Mouse (Mus musculus) urinary bladder, postnatal 25 days (tissue): ENCODE measurements around the gene Alk.

ENCODE experiments used
- DNase-seq: peaks from one replicate; pipeline ENCODE4 v3.0.0; 2022; ENCODE audit warnings: low spot score

Gene Alk

GRCm38 (mm10) chr17:72132140-72132911, 472.1 kb downstream of the Alk start:
- DNase-seq = no peak

- DNase-seq = no peak
Observed at GRCm38 (mm10) chr17:72121660-72122059, 482.8 kb downstream of the Alk start.

GRCm38 (mm10) chr17:72120278-72120677, 484.1 kb downstream of the Alk start:
- DNase-seq = no peak

- DNase-seq = no peak
Observed at GRCm38 (mm10) chr17:72118376-72118775, 486.1 kb downstream of the Alk start.

GRCm38 (mm10) chr17:72115271-72115944, 489.0 kb downstream of the Alk start:
- DNase-seq = no peak

- DNase-seq = no peak
Observed at GRCm38 (mm10) chr17:72112004-72112403, 492.4 kb downstream of the Alk start.

- no peak for DNase-seq
Observed at GRCm38 (mm10) chr17:72111528-72111927, 492.9 kb downstream of the Alk start.

GRCm38 (mm10) chr17:72087261-72087703, 517.1 kb downstream of the Alk start:
- DNase-seq = no peak

GRCm38 (mm10) chr17:72081396-72081795, 523.0 kb downstream of the Alk start:
- no peak for DNase-seq

GRCm38 (mm10) chr17:72076306-72076921, 528.0 kb downstream of the Alk start:
- DNase-seq = no peak

GRCm38 (mm10) chr17:72071871-72072270, 532.6 kb downstream of the Alk start:
- no peak for DNase-seq

- DNase-seq = no peak
Observed at GRCm38 (mm10) chr17:72068176-72068575, 536.3 kb downstream of the Alk start.

GRCm38 (mm10) chr17:72062978-72063377, 541.4 kb downstream of the Alk start:
- no peak for DNase-seq

GRCm38 (mm10) chr17:72059312-72059711, 545.1 kb downstream of the Alk start:
- DNase-seq = no peak

GRCm38 (mm10) chr17:72045671-72046070, 558.8 kb downstream of the Alk start:
- DNase-seq = no peak

- no peak for DNase-seq
Observed at GRCm38 (mm10) chr17:72043667-72044390, 560.6 kb downstream of the Alk start.

- DNase-seq = no peak
Observed at GRCm38 (mm10) chr17:72043001-72043666, 561.3 kb downstream of the Alk start.

- DNase-seq = no peak
Observed at GRCm38 (mm10) chr17:72039176-72039948, 565.1 kb downstream of the Alk start.

GRCm38 (mm10) chr17:72038371-72038770, 566.1 kb downstream of the Alk start:
- DNase-seq = no peak

- DNase-seq = no peak
Observed at GRCm38 (mm10) chr17:72030672-72031071, 573.8 kb downstream of the Alk start.

GRCm38 (mm10) chr17:72023323-72023722, 581.1 kb downstream of the Alk start:
- no peak for DNase-seq
